Mouse (Mus musculus) midbrain, embryonic 14.5 days (tissue): ENCODE data around the gene Syt1. TPM values are rescaled to one million over a fixed set of nuclear protein-coding genes. Genes with fewer than 3 reads are reported as not detected.
A peak's percentile ranks its signal among the peaks of the same experiment; 100 is the strongest.

ENCODE experiments used
- ATAC-seq: fragments of 200-750 bp; cut with Nextera tagmentation; 2 replicates; pipeline ENCODE4 v1.8.0; 2017; ENCODE audit warnings: moderate number of reproducible peaks, moderate library complexity; ENCODE audit not compliant: low FRiP score, low TSS enrichment
- DNase-seq: peaks from one replicate; pipeline ENCODE4 v3.0.0-alpha.2; 2015
- H3K27ac ChIP-seq: fragments of 300-500 bp; sonication (generic); replicated peaks from 2 replicates; pipeline ENCODE4 v1.5.1; 2014; ENCODE audit warnings: mild to moderate bottlenecking, low read depth, low read length, moderate library complexity
- H3K27me3 ChIP-seq: fragments of 300-500 bp; sonication (generic); 2 replicates; pipeline ENCODE4 v1.6.1; 2014; ENCODE audit warnings: low read length, control low read depth, mixed read lengths; ENCODE audit not compliant: control insufficient read depth, insufficient read depth
- H3K36me3 ChIP-seq: fragments of 300-500 bp; sonication (generic); 2 replicates; pipeline ENCODE4 v1.6.1; 2014; ENCODE audit warnings: low read length, control low read depth; ENCODE audit not compliant: control insufficient read depth, insufficient read depth
- H3K4me1 ChIP-seq: fragments of 300-500 bp; sonication (generic); 2 replicates; pipeline ENCODE4 v1.6.1; 2014; ENCODE audit warnings: mild to moderate bottlenecking, antibody characterized with exemption, low read length, control low read depth; ENCODE audit not compliant: control insufficient read depth, insufficient read depth
- H3K4me2 ChIP-seq: fragments of 300-500 bp; sonication (generic); 2 replicates; pipeline ENCODE4 v1.6.1; 2014; ENCODE audit warnings: mild to moderate bottlenecking, low read length, moderate library complexity
- H3K4me3 ChIP-seq: fragments of 300-500 bp; sonication (generic); replicated peaks from 2 replicates; pipeline ENCODE4 v1.5.1; 2014; ENCODE audit warnings: low read depth, low read length
- H3K9ac ChIP-seq: fragments of 300-500 bp; sonication (generic); replicated peaks from 2 replicates; pipeline ENCODE4 v1.6.1; 2014; ENCODE audit warnings: mild to moderate bottlenecking, low read length, moderate library complexity
- H3K9me3 ChIP-seq: fragments of 300-500 bp; sonication (generic); 2 replicates; pipeline ENCODE4 v1.6.1; 2016; ENCODE audit warnings: low read length, control low read depth, mixed read lengths; ENCODE audit not compliant: control insufficient read depth
- WGBS: fragments of 180-500 bp; shearing (Covaris S2); extraction: QIAGEN DNeasy Blood & Tissue Kit; methylation state at CpG from one replicate; pipeline ENCODE4 v1.1.7; 2014; 5-methylcytosine and 5-hydroxymethylcytosine counted together
- polyA plus RNA-seq: library from polyadenylated mRNA; unstranded; fragments of >200 nt; fragmentation: Nextera tagmentation; extraction: Ambion mirVana; gene quantifications from 2 replicates; pipeline ENCODE4 v1.2.1, GENCODE M21; 2014

Syt1 gene
- polyA plus RNA-seq, 1 experiment from 2014 or later, result 103 TPM

DNA sequence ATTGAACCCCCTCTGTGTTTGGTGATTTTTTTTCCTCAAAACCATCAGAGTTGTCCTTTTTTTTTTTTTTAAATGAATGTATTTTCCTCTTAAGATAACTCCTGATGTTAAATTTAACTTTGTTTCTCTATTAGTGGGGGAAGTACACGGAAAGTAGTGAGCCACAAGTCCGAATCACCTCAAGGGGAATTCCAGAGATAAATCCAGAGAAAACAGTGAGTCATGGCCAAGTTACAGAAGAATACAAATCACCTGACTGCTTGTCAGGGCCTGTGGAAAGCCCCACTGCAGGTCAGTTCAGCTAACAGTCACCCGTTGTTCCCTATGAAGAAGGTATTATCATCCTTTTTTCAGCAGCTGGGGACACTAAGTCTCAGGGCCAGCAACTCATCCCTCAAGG lies 472.2 kb downstream of the Syt1 start:
- Histone ChIP-seq H3K4me2 (no peak overlapping the region), H3K27ac (no peak overlapping the region), H3K27me3 (no peaks in the 10 kb centered on the region), H3K9me3 (no peaks in the 10 kb centered on the region), H3K4me1 (no peaks in the 10 kb centered on the region), H3K9ac (no peak overlapping the region), H3K36me3 (no peaks in the 10 kb centered on the region), H3K4me3 (no peak overlapping the region)
- DNase-seq (no peak), ATAC-seq (no peak)
- 94% methylated on average over 3 of the region's 3 CpGs for WGBS

DNA sequence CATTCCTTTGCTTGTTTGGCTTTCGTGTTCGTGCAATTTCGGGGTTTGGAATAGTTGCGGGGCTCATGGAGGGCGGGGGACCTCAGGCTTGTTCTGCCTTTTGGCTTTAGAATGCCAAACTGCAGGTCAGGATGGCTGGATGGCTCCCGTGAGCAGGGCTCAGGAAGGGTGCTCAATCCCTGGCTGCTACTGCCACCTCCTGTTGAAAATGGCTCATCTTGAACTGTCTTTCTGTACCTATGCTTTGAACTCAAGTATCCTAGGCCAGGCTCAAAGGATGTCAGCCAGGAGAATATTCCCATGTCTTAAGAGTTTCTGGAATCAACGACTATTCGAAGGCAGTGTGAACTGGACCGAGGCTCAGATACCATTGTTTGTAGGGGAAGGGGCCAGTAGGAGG lies 473.1 kb downstream of the Syt1 start:
- ATAC-seq, result no peak

DNA sequence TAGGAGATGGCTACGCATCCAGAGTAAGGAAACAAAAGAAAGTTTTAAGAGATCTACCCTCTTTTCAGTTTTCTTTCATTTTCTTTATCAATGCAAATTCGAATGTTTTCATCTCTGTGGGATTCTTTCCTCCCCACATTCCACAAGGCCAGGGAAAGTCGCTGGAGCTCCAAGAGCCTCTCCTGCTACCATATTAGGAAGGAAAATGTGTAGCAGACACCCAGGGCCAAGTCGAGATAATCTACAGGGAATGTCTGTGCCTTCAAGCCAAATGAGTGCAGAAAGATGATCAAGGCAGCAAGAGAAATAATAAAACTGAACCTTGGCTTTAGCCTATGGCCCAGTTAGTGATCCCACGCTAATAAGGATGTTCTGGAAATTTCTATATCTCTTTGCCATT lies 474.9 kb downstream of the Syt1 start:
- 45% methylated on average over 5 of the region's 5 CpGs for WGBS
- DNase-seq, result no peak
- no peak for ATAC-seq
- H3K4me3 ChIP-seq, result no peak overlapping the region
- H3K27ac ChIP-seq, result no peak overlapping the region
- no peak overlapping the region for H3K4me2 ChIP-seq
- no peaks in the 10 kb centered on the region for H3K27me3 ChIP-seq
- no peak overlapping the region for H3K9ac ChIP-seq
- peaks cover 4% of the 10 kb centered on the region; the same call in 1 of the 2 replicates for H3K4me1 ChIP-seq
- no peaks in the 10 kb centered on the region for H3K36me3 ChIP-seq
- no peaks in the 10 kb centered on the region for H3K9me3 ChIP-seq

More for the DNA sequence above, 473.1 kb downstream of the Syt1 start:
- Histone ChIP-seq H3K9me3 (no peaks in the 10 kb centered on the region), H3K27me3 (no peaks in the 10 kb centered on the region), H3K4me2 (no peak overlapping the region), H3K9ac (no peak overlapping the region), H3K36me3 (no peaks in the 10 kb centered on the region), H3K4me3 (no peak overlapping the region), H3K27ac (no peak overlapping the region), H3K4me1 (no peaks in the 10 kb centered on the region)
- peak; percentile 30 for DNase-seq
- WGBS, result 67% methylated on average over 9 of the region's 9 CpGs

DNA sequence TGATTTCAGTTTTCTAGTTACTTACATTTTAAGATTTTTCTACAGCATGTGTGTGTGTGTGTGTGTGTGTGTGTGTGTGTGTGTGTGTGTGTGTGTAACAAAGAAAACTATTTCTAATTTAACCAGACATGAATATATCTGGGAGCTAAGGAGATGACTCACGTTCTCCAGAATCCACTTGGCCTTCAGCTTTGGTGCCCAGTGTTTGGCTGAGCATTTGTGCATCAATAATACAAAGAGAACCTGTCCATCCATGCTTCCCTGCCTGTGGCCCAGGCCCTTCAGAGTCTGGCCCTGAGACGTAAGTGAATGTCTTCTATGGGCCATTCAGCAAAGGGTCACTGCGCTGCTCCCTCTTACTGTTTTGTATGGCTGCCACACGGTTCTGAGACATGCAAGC lies 476.7 kb downstream of the Syt1 start:
- H3K4me2 ChIP-seq, result no peak overlapping the region
- no peaks in the 10 kb centered on the region for H3K27me3 ChIP-seq
- no peak overlapping the region for H3K27ac ChIP-seq
- H3K36me3 ChIP-seq, result no peaks in the 10 kb centered on the region
- ATAC-seq (no peak), DNase-seq (no peak)
- no peak overlapping the region for H3K9ac ChIP-seq
- WGBS, result 81% methylated on average over 4 of the region's 4 CpGs
- H3K9me3 ChIP-seq, result no peaks in the 10 kb centered on the region
- no peak overlapping the region for H3K4me3 ChIP-seq
- H3K4me1 ChIP-seq, result peaks cover 5% of the 10 kb centered on the region; the same call in 1 of the 2 replicates

DNA sequence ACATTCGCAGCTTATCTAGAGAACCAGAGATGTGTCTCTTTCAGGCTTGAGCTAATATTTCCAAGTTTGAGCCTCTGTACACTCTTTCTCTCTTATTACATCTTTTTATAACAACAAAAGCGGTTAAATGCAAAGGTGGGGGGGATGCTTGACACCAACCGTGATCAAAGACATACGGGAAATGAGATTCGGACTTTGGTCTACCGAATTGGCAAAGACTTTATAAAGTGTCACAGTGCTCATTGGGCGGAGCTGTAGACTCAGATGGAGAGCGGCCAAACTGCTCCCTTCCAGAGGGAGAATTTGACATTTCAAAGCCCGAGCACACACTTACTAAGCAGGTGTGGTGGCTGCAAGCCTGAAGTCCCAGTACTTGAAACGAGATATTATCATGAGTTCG lies 477.9 kb downstream of the Syt1 start:
- no peaks in the 10 kb centered on the region for H3K36me3 ChIP-seq
- peaks cover 5% of the 10 kb centered on the region; the same call in 1 of the 2 replicates for H3K4me1 ChIP-seq
- H3K27me3 ChIP-seq, result no peaks in the 10 kb centered on the region
- no peak overlapping the region for H3K27ac ChIP-seq
- no peak for ATAC-seq
- H3K9me3 ChIP-seq, result no peaks in the 10 kb centered on the region
- H3K4me3 ChIP-seq, result no peak overlapping the region
- DNase-seq, result no peak
- no peak overlapping the region for H3K4me2 ChIP-seq
- 89% methylated on average over 11 of the region's 11 CpGs for WGBS
- no peak overlapping the region for H3K9ac ChIP-seq

DNA sequence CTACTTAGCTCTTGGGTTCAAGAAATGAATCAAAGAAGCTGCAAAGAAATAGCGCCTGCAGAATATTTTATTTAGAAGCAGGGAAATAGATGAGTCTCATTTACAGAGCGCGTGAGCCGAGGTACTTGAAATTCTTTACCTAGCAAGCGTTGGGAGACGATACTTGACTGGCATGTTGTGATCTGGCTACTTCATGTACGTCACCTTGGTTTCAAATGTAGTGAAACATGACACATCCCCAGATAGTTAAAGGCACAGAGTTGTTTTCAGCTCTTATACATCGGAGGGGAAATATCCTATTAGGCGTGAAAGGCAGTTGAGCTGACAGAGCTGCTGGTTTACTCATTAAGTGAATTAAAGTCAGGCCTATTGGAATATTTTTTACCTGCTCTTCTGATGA lies 478.5 kb downstream of the Syt1 start:
- H3K4me3 ChIP-seq, result no peak overlapping the region
- ATAC-seq (no peak), DNase-seq (no peak)
- 65% methylated on average over 9 of the region's 9 CpGs for WGBS
- H3K9me3 ChIP-seq, result no peaks in the 10 kb centered on the region
- H3K27me3 ChIP-seq, result no peaks in the 10 kb centered on the region
- no peak overlapping the region for H3K9ac ChIP-seq
- no peak overlapping the region for H3K27ac ChIP-seq
- peaks cover 5% of the 10 kb centered on the region; the same call in 1 of the 2 replicates for H3K4me1 ChIP-seq
- H3K36me3 ChIP-seq, result no peaks in the 10 kb centered on the region
- no peak overlapping the region for H3K4me2 ChIP-seq

DNA sequence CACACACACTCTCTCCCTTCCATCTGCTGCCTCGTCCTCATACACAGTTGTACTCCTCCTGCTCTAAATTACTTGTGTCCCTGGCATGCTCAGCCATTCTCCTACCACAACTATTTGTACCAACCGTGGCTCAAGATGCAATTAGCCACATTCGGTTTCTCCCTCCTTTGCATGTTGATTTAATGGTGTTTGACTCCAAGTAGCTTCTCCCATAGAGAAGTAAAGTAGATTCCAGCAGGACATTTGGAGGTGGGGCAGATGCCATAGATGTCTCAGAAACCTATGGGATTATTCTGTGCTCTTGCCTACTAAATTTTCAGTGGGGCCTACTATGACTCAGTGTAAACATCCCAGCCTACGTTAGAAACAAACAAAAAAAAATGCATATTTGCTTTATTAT lies 479.1 kb downstream of the Syt1 start:
- Histone ChIP-seq H3K4me2 (no peak overlapping the region), H3K27me3 (no peaks in the 10 kb centered on the region), H3K27ac (no peak overlapping the region), H3K9me3 (no peaks in the 10 kb centered on the region), H3K4me1 (peaks cover 5% of the 10 kb centered on the region; the same call in 1 of the 2 replicates), H3K36me3 (no peaks in the 10 kb centered on the region; the same call in 1 of the 2 replicates), H3K4me3 (no peak overlapping the region), H3K9ac (no peak overlapping the region)
- DNase-seq (no peak), ATAC-seq (no peak)
- 20% methylated on average over 4 of the region's 4 CpGs for WGBS

DNA sequence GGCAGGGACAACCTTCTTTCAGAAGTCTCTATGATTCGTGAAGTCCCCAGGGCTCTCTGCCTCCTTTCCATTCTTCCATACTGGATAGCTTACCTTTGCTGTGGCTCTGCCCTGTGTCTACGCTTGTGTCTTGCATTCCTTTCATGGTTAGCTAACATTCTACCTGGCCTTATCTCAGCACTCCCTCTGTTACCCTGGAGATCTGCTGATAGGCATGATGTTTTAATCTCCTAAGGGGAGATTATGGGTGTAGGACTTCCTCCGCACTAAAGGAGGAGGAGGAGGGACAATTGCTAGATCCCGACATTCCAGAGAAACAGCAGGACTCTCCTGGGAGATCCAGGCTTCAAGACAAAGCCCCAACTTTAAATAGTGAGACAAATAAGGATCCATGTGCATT lies 479.7 kb downstream of the Syt1 start:
- no peak overlapping the region for H3K27ac ChIP-seq
- H3K27me3 ChIP-seq, result no peaks in the 10 kb centered on the region
- no peaks in the 10 kb centered on the region; the same call in 1 of the 2 replicates for H3K36me3 ChIP-seq
- H3K9me3 ChIP-seq, result no peaks in the 10 kb centered on the region
- WGBS, result 17% methylated on average over 4 of the region's 4 CpGs
- no peak for DNase-seq
- no peak overlapping the region for H3K4me3 ChIP-seq
- H3K4me2 ChIP-seq, result no peak overlapping the region
- peaks cover 5% of the 10 kb centered on the region; the same call in 1 of the 2 replicates for H3K4me1 ChIP-seq
- no peak for ATAC-seq
- no peak overlapping the region for H3K9ac ChIP-seq

DNA sequence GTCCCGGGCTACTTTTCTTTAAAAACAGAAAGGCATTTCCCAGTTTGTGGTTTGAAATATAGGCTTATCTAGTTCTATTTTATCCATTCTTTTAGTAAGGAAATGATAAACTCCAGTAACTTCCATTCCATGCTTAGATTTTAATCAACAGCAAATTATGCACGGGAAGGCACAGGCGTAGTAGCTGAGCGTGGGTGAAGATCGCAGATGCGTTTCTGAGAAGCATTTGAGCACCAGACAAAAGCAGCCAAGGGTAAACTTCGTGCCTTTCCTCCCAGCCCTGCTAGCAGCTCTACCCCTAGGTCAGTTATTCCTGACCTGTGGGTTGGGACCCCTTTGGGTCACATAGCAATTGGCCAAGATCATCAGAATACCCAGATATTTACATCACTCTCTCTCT lies 482.4 kb downstream of the Syt1 start:
- DNase-seq (no peak), ATAC-seq (no peak)
- Histone ChIP-seq H3K4me3 (no peak overlapping the region), H3K4me2 (no peak overlapping the region), H3K36me3 (no peaks in the 10 kb centered on the region; the same call in 1 of the 2 replicates), H3K9me3 (no peaks in the 10 kb centered on the region), H3K4me1 (peaks cover 7% of the 10 kb centered on the region), H3K9ac (no peak overlapping the region), H3K27me3 (no peaks in the 10 kb centered on the region), H3K27ac (no peak overlapping the region)
- WGBS, result 81% methylated on average over 7 of the region's 7 CpGs
